Mouse (Mus musculus) midbrain, embryonic 15.5 days (tissue): ENCODE results near the gene Mbd3l1. TPM values are rescaled to one million over a fixed set of nuclear protein-coding genes. Genes with fewer than 3 reads are reported as not detected.

Experiments used
- ATAC-seq: fragments of 200-750 bp; cut with Nextera tagmentation; replicated peaks from 2 replicates; pipeline ENCODE4 v1.8.0; 2017; ENCODE audit warnings: moderate TSS enrichment
- H3K27ac ChIP-seq: fragments of 300-500 bp; sonication (generic); 2 replicates; pipeline ENCODE4 v1.5.1; 2015; ENCODE audit warnings: mild to moderate bottlenecking, inconsistent platforms
- H3K27me3 ChIP-seq: fragments of 300-500 bp; sonication (generic); replicated peaks from 2 replicates; pipeline ENCODE4 v1.6.1; 2015; ENCODE audit warnings: inconsistent platforms
- H3K36me3 ChIP-seq: fragments of 300-500 bp; sonication (generic); replicated peaks from 2 replicates; pipeline ENCODE4 v1.6.1; 2015; ENCODE audit warnings: inconsistent platforms
- H3K4me1 ChIP-seq: fragments of 300-500 bp; sonication (generic); 2 replicates; pipeline ENCODE4 v1.6.1; 2015; ENCODE audit warnings: inconsistent platforms
- H3K4me2 ChIP-seq: fragments of 300-500 bp; sonication (generic); 2 replicates; pipeline ENCODE4 v1.6.1; 2015; ENCODE audit warnings: inconsistent platforms, mild to moderate bottlenecking, moderate library complexity
- H3K4me3 ChIP-seq: fragments of 300-500 bp; sonication (generic); 2 replicates; pipeline ENCODE4 v1.5.1; 2015; ENCODE audit warnings: mild to moderate bottlenecking, inconsistent platforms
- H3K9ac ChIP-seq: fragments of 300-500 bp; sonication (generic); 2 replicates; pipeline ENCODE4 v1.6.1; 2015; ENCODE audit warnings: mild to moderate bottlenecking, inconsistent platforms
- H3K9me3 ChIP-seq: fragments of 300-500 bp; sonication (generic); 2 replicates; pipeline ENCODE4 v1.6.1; 2016; ENCODE audit warnings: inconsistent platforms
- WGBS: fragments of 180-500 bp; shearing (Covaris S2); methylation state at CpG from one replicate; pipeline ENCODE4 v1.1.7; 2015; ENCODE audit warnings: mixed read lengths; 5-methylcytosine and 5-hydroxymethylcytosine counted together
- microRNA-seq: library from miRNA; unstranded; fragments of <30 nt; microRNA quantifications from one replicate; pipeline ENCODE4, GENCODE M21; 2016
- polyA plus RNA-seq: library from polyadenylated mRNA; unstranded; fragments of >200 nt; fragmentation: Nextera tagmentation; extraction: Ambion mirVana; gene quantifications from 2 replicates; pipeline ENCODE4 v1.2.1, GENCODE M21; 2015

The Mbd3l1 gene
- not detected in 2 replicates for polyA plus RNA-seq

DNA sequence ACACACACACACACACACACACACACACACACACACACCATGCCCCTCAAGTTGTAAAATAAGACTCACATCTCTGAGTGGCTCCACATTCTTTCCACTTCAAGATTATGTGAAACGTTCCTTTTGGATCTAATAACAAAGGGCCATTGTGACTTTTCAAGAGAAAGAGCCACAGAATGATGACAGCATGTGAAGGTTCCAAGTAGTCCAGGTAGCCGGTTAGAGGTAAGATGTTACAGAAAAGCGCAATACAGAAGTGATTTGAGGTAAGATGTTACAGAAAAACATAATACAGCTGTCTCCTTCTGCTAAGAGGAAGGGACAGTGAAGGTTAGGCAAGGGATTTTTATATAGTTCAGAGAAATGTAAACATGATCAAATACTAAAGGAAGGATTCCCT is at the start of gene Mbd3l1, which contains the start of gene Zfp558:
TSS of gene Mbd3l1 (plus strand) at position 192 of the 400 bp plus-strand sequence.
TSS of gene Zfp558 (minus strand) at position 101 of the 400 bp plus-strand sequence.
- no peak within 1 kb of the TSS for H3K4me2 ChIP-seq
- H3K9me3 ChIP-seq: no peaks in the 10 kb centered on the region
- peaks cover 5% of the 10 kb centered on the region; the same call in 1 of the 2 replicates for H3K4me1 ChIP-seq
- no peaks in the 10 kb centered on the region; the same call in 1 of the 2 replicates for H3K27me3 ChIP-seq
- no peak for ATAC-seq
- 77% methylated on average over 3 of the region's 3 CpGs for WGBS
- H3K36me3 ChIP-seq: no peaks in the 10 kb centered on the region
- H3K27ac ChIP-seq: no peak within 1 kb of the TSS
- H3K9ac ChIP-seq: no peak within 1 kb of the TSS
- H3K4me3 ChIP-seq: no peak within 1 kb of the TSS

DNA sequence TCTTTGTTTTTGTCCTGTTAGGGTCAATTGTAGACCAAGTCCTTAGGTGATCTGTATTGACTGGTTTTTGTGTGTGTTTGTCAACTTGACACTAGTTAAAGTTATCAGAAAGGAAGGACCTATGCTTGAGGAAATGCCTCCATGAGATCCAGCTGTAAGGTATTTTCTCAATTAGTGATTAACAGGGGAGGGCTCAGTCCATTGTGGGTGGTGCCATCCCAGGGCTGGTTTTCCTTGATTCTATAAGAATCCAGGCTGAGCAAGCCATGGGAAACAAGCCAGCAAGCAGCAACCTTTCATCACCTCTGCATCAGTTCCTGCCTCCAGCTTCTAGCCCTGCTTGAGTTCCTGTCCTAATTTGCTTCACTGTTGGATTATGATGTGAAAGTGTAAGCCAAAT is 47.8 kb upstream of the Mbd3l1 start, which contains the start of gene Mbd3l2:
TSS of gene Mbd3l2 (plus strand) at position 301 of the 400 bp plus-strand sequence.
- Histone ChIP-seq H3K4me1 (no peaks in the 10 kb centered on the region), H3K4me3 (no peak within 1 kb of the TSS), H3K9ac (no peak within 1 kb of the TSS), H3K36me3 (no peaks in the 10 kb centered on the region), H3K9me3 (no peaks in the 10 kb centered on the region), H3K27ac (no peak within 1 kb of the TSS), H3K4me2 (no peak within 1 kb of the TSS), H3K27me3 (no peaks in the 10 kb centered on the region)
- no peak for ATAC-seq

DNA sequence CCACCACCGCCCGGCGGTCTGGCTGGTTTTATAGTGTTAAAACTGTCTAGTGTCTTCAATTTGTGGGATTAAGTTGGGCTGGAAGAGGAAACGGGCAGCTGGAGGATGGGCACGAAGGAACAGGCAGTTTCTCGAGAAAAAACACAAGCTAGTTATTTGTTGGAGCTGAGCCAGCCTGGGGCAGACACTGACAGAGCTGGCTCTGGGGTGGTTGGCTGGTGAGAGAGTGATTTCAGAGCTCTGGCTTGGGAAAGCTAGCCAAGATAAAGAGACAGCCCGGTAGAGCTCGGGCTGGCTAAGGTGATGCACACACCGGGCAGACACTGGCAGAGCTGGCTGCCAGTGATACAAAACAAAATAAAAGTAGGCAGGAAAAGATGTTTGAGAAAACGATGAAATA is 46.5 kb upstream of the Mbd3l1 start:
- WGBS: 82% methylated on average over 10 of the region's 10 CpGs
- Histone ChIP-seq H3K4me3 (no peak overlapping the region), H3K9me3 (no peaks in the 10 kb centered on the region), H3K4me1 (no peaks in the 10 kb centered on the region), H3K4me2 (no peak overlapping the region), H3K27ac (no peak overlapping the region), H3K9ac (no peak overlapping the region), H3K36me3 (no peaks in the 10 kb centered on the region), H3K27me3 (no peaks in the 10 kb centered on the region)
- ATAC-seq: no peak

DNA sequence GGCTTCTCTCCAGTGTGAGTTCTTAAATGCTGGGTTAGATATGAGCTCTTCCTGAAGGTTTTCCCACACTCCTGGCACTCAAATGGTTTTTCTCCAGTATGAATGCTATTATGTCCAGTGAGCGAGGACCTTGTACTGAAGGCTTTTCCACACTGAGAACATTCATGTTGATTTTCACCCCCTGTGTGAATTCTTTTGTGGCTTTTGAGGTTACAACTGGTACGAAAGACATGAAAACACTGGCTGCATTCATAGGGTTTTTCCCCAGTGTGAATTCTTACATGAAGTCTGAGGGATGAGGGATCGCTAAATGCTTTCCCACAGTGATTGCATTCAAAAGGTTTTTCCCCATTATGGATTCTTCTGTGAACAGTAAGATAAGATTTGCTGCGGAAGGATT is 21.6 kb upstream of the Mbd3l1 start:
- Histone ChIP-seq H3K27ac (no peak overlapping the region), H3K4me2 (no peak overlapping the region), H3K36me3 (peaks cover 56% of the 10 kb centered on the region), H3K9me3 (0 out of 2 replicates have a peak, but pooled peaks cover 4% of the 10 kb centered on the region), H3K4me1 (no peaks in the 10 kb centered on the region), H3K4me3 (no peak overlapping the region), H3K9ac (no peak overlapping the region), H3K27me3 (no peaks in the 10 kb centered on the region)
- 76% methylated on average over 4 of the region's 4 CpGs for WGBS
- no peak for ATAC-seq

DNA sequence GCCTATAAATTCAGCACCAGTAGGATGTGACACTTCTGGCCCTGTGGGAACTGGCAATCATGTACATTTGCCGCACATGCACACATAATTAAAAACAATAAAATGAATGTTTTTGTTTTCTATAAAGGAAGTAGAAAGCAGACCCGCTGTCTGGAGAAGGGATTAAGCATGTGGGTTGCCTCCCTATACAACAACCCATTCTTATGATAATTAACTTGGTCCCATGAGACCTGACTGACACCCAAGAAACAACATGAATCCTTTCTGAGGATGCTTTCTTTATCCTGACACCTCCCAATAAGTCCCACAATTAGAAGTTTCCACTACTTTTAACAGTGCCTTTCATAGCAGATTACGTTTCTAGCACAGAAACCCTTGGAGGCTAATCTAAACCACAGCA is 10.8 kb upstream of the Mbd3l1 start:
- Histone ChIP-seq H3K27ac (no peak overlapping the region), H3K9ac (no peak overlapping the region), H3K9me3 (no peaks in the 10 kb centered on the region), H3K4me2 (no peak overlapping the region), H3K36me3 (peaks cover 35% of the 10 kb centered on the region), H3K4me1 (peaks cover 9% of the 10 kb centered on the region), H3K27me3 (no peaks in the 10 kb centered on the region), H3K4me3 (no peak overlapping the region)
- no peak for ATAC-seq
- 11% methylated on average over 3 of the region's 3 CpGs for WGBS

DNA sequence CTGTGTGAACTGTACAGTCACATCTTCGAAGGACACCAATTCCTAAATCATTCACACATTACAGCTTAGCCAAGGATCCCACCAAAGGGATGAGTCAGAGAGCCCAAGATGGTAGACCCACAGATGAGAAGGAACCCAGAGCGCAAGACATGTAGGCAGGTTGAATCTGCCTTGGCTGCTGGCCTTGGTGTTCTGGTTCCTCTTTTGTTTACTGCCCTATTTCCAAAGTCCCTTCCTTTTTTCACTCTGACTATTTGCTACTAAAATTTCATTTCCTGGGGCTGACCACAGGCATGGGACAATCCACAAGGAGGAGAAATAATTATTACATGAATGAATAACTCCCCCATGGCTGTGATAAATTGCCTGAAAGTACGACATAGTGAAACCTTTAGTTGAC is 10.2 kb upstream of the Mbd3l1 start:
- Histone ChIP-seq H3K9ac (no peak overlapping the region), H3K9me3 (no peaks in the 10 kb centered on the region), H3K27me3 (no peaks in the 10 kb centered on the region), H3K4me2 (no peak overlapping the region), H3K27ac (no peak overlapping the region), H3K4me1 (peaks cover 12% of the 10 kb centered on the region), H3K4me3 (no peak overlapping the region), H3K36me3 (peaks cover 35% of the 10 kb centered on the region)
- WGBS: 92% methylated on average over 3 of the region's 3 CpGs
- ATAC-seq: no peak

DNA sequence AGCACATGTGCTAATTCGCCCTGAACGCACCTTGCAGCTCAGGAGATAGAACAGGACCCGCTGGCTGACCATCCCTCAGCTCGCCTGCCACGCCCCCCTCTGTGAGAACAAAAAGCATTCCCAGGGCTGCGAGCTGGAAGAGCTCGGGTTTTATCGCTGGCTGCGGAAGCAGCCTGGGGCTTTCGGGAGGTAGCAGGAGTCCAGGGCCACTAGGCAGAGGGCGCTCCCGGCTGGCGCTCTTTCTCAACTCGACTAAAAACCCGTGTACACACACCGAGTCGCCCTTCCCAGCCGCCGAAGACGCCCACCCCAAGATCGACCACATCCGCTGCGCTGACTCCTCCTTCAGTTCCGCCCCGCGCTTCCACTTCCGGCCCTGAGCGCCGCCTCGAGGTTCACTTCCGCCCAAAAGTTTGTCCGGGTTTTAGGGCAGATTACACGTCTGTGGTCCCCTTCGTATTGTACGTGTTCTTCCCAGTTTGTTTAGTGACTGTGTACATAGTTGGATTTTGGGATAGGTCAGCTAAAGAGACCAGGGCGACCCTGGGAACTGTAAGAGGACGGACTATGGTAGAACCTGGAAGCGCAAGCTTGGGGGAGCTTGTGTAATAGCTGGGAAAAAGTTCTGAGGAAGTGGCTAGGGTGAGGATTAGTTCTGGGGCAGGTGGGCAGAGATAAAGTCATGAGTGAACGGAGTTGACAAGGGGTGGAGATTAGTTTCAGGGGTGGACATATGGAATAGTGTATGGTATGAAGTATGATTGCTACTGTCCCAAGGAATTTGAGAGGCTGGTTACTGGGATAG is 4.6 kb upstream of the Mbd3l1 start:
- WGBS: 4% methylated on average over 39 of the region's 39 CpGs
- H3K4me1 ChIP-seq: peaks cover 12% of the 10 kb centered on the region

DNA sequence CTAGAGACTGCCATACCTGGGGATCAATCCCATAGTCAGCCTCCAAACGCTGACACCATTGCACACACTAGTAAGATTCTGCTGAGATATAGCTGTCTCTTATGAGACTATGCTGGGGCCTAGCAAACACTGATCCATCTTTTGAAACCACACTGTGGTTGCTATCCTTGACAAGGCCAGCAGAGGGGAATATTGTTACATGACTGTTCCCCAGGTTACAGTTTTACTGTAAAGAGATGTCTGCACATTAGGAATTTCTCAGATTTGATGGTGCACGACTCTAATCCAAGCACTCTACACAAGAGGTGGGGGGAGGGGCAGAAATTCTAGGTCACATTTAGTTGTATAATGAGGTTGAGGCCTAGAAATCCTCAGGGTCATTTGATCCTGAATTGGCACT is 29.9 kb downstream of the Mbd3l1 start:
- Histone ChIP-seq H3K4me3 (no peak overlapping the region), H3K9me3 (no peaks in the 10 kb centered on the region), H3K4me2 (no peak overlapping the region), H3K9ac (no peak overlapping the region), H3K27ac (no peak overlapping the region), H3K4me1 (no peaks in the 10 kb centered on the region), H3K27me3 (no peaks in the 10 kb centered on the region), H3K36me3 (no peaks in the 10 kb centered on the region)
- WGBS: 57% methylated on average over 2 of the region's 2 CpGs
- no peak for ATAC-seq

More for the DNA sequence above, 4.6 kb upstream of the Mbd3l1 start:
- H3K9ac ChIP-seq: peak overlapping the region; percentile 75
- ATAC-seq: peak; percentile 99
- H3K36me3 ChIP-seq: peaks cover under 1% of the 10 kb centered on the region; the same call in 1 of the 2 replicates
- H3K4me3 ChIP-seq: peak overlapping the region; percentile 67
- H3K27me3 ChIP-seq: no peaks in the 10 kb centered on the region; the same call in 1 of the 2 replicates
- H3K27ac ChIP-seq: peak overlapping the region; percentile 95
- no peaks in the 10 kb centered on the region for H3K9me3 ChIP-seq
- H3K4me2 ChIP-seq: peak overlapping the region; percentile 69

Small RNAs within 50 kb of the gene (microRNA-seq; reads per million reads assigned to microRNA genes)
- not detected for gene Gm22854

Other genes starting within 250 kb of the Mbd3l1 start
- gene Chordc1, start 186.2 kb upstream of the Mbd3l1 start, polyA plus RNA-seq: 134 and 138 TPM in 2 replicates
- 1.7 and 1.9 TPM in 2 replicates for gene Naalad2, start 75.4 kb upstream of the Mbd3l1 start, polyA plus RNA-seq
- not detected in 2 replicates for gene Ubtfl1, start 73.9 kb upstream of the Mbd3l1 start, polyA plus RNA-seq
- gene Mbd3l2, start 47.7 kb upstream of the Mbd3l1 start, polyA plus RNA-seq: 0.10 and 0.13 TPM in 2 replicates
- 45.4 and 54.8 TPM in 2 replicates for gene Zfp558, start 91 bp upstream of the Mbd3l1 start, polyA plus RNA-seq
- gene Muc16, start 196.2 kb downstream of the Mbd3l1 start, polyA plus RNA-seq: not detected in 2 replicates